Mouse (Mus musculus): Measurements from ENCODE around the gene Vasn. TPM values are rescaled to one million over a fixed set of nuclear protein-coding genes. Genes with fewer than 3 reads are reported as not detected.

Gene Vasn
- total RNA-seq (2021) = 1 to 10 TPM; 4.8 to 6.0 TPM
- long read RNA-seq, experiment 1, partial matches to known transcripts = 0 of 1 reads
- long read RNA-seq, experiment 1, other reads (novel, unspliced or antisense) = 0 of 1 reads
- long read RNA-seq, experiment 2, partial matches to known transcripts = 0 of 2 reads
- long read RNA-seq, experiment 2, other reads (novel, unspliced or antisense) = 0 of 2 reads

GRCm38 (mm10) chr16:4639831-4640237, at the start of gene Vasn, which contains the start of gene Dnaja3:
Gene Vasn (plus strand): TSS chr16:4639941.
Gene Dnaja3 (plus strand): TSS chr16:4639989.
- intact Hi-C loops (cut with DNase I) = no loop called here
- Histone ChIP-seq H3K27ac (peak within 1 kb of the TSS; percentile 91), H3K4me3 (peak within 1 kb of the TSS; percentile 84)
- peak; percentile 93 for DNase-seq
- TF ChIP-seq CTCF (IDR thresholded peaks at IDR 0.05) = no peak

GRCm38 (mm10) chr16:4590236-4590635, 49.5 kb upstream of the Vasn start:
- no peak for DNase-seq
- no peak overlapping the region for H3K27ac ChIP-seq
- intact Hi-C loops (cut with DNase I) = no loop called here
- no peak overlapping the region for H3K4me3 ChIP-seq
- no peak for TF ChIP-seq CTCF (IDR thresholded peaks at IDR 0.05)

GRCm38 (mm10) chr16:4592909-4593875, 46.5 kb upstream of the Vasn start:
- Histone ChIP-seq H3K4me3 (peak overlapping the region; percentile 89), H3K27ac (peak overlapping the region; percentile 87)
- peak; percentile 64 for TF ChIP-seq CTCF (IDR thresholded peaks at IDR 0.05)
- peak; percentile 64 for DNase-seq
- intact Hi-C loops (cut with DNase I) = loop anchor here (1.0 kb wide), 1 partner anchor 14 kb away; no protein-coding TSS in a partner anchor

- TF ChIP-seq CTCF (IDR thresholded peaks at IDR 0.05) = no peak
- Histone ChIP-seq H3K27ac (peak within 1 kb of the TSS; percentile 87), H3K4me3 (peak within 1 kb of the TSS; percentile 89)
- intact Hi-C loops (cut with DNase I) = loop anchor here (1.0 kb wide), 1 partner anchor 13 kb away; no protein-coding TSS in a partner anchor
- peak; percentile 79 for DNase-seq
These were observed 45.5 kb upstream of the Vasn start, which contains the start of gene Glis2 for GRCm38 (mm10) chr16:4593971-4594813. Gene Glis2 (plus strand): TSS chr16:4594713.

- intact Hi-C loops (cut with DNase I) = no loop called here
- no peak for TF ChIP-seq CTCF (IDR thresholded peaks at IDR 0.05)
- H3K4me3 ChIP-seq = peak overlapping the region; percentile 89
- peak overlapping the region; percentile 87 for H3K27ac ChIP-seq
- no peak for DNase-seq
These were observed 44.8 kb upstream of the Vasn start for GRCm38 (mm10) chr16:4594814-4595526.

GRCm38 (mm10) chr16:4595527-4595963, 44.2 kb upstream of the Vasn start:
- DNase-seq = peak; percentile 65
- no peak for TF ChIP-seq CTCF (IDR thresholded peaks at IDR 0.05)
- intact Hi-C loops (cut with DNase I) = no loop called here
- H3K27ac ChIP-seq = peak overlapping the region; percentile 87
- peak overlapping the region; percentile 89 for H3K4me3 ChIP-seq

- peak; percentile 40 for DNase-seq
- H3K27ac ChIP-seq = peak overlapping the region; percentile 87
- intact Hi-C loops (cut with DNase I) = no loop called here
- no peak for TF ChIP-seq CTCF (IDR thresholded peaks at IDR 0.05)
- H3K4me3 ChIP-seq = peak overlapping the region; percentile 89
These were observed 43.5 kb upstream of the Vasn start for GRCm38 (mm10) chr16:4596141-4596728.

GRCm38 (mm10) chr16:4596836-4597235, 42.9 kb upstream of the Vasn start:
- TF ChIP-seq CTCF (IDR thresholded peaks at IDR 0.05) = no peak
- no peak for DNase-seq
- Histone ChIP-seq H3K27ac (peak overlapping the region; percentile 87), H3K4me3 (peak overlapping the region; percentile 89)
- intact Hi-C loops (cut with DNase I) = no loop called here

GRCm38 (mm10) chr16:4597296-4597695, 42.4 kb upstream of the Vasn start:
- no peak for TF ChIP-seq CTCF (IDR thresholded peaks at IDR 0.05)
- DNase-seq = peak; percentile 32
- Histone ChIP-seq H3K27ac (peak overlapping the region; percentile 35; the same call in 1 of the 2 replicates), H3K4me3 (peak overlapping the region; percentile 89; the same call in 1 of the 2 replicates)
- intact Hi-C loops (cut with DNase I) = no loop called here

- DNase-seq = no peak
- intact Hi-C loops (cut with DNase I) = no loop called here
- peak overlapping the region; percentile 0; the same call in 1 of the 2 replicates for H3K27ac ChIP-seq
- no peak overlapping the region for H3K4me3 ChIP-seq
- TF ChIP-seq CTCF (IDR thresholded peaks at IDR 0.05) = no peak
These were observed 41.7 kb upstream of the Vasn start for GRCm38 (mm10) chr16:4598041-4598440.

Measured in gastrocnemius, adult 2 months (tissue).